Mouse (Mus musculus) stomach, postnatal 0 days (tissue): ENCODE data around the gene 4931406P16Rik. TPM values are rescaled to one million over a fixed set of nuclear protein-coding genes. Genes with fewer than 3 reads are reported as not detected.

Experiments used
- ATAC-seq: fragments of 200-750 bp; cut with Nextera tagmentation; 2 replicates; pipeline ENCODE4 v1.8.0; 2017; ENCODE audit not compliant: low FRiP score, low TSS enrichment
- DNase-seq: peaks from one replicate; pipeline ENCODE4 v3.0.0-alpha.2; 2016; ENCODE audit warnings: low spot score
- H3K27ac ChIP-seq: fragments of 300-500 bp; sonication (generic); replicated peaks from 2 replicates; pipeline ENCODE4 v1.5.1; 2014; ENCODE audit warnings: mild to moderate bottlenecking, control low read depth
- H3K27me3 ChIP-seq: fragments of 300-500 bp; sonication (generic); 2 replicates; pipeline ENCODE4 v1.6.1; 2014; ENCODE audit warnings: low read length; ENCODE audit not compliant: control insufficient read depth, insufficient read depth
- H3K36me3 ChIP-seq: fragments of 300-500 bp; sonication (generic); 2 replicates; pipeline ENCODE4 v1.6.1; 2014; ENCODE audit warnings: low read length, mixed read lengths; ENCODE audit not compliant: control insufficient read depth, insufficient read depth
- H3K4me1 ChIP-seq: fragments of 300-500 bp; sonication (generic); replicated peaks from 2 replicates; pipeline ENCODE4 v1.6.1; 2014; ENCODE audit warnings: antibody characterized with exemption; ENCODE audit not compliant: control insufficient read depth, insufficient read depth
- H3K4me2 ChIP-seq: fragments of 300-500 bp; sonication (generic); replicated peaks from 2 replicates; pipeline ENCODE4 v1.6.1; 2014; ENCODE audit warnings: low read depth, mild to moderate bottlenecking, control low read depth, moderate library complexity
- H3K4me3 ChIP-seq: fragments of 300-500 bp; sonication (generic); 2 replicates; pipeline ENCODE4 v1.5.1; 2014; ENCODE audit warnings: low read depth, low read length, control low read depth
- H3K9ac ChIP-seq: fragments of 300-500 bp; sonication (generic); 2 replicates; pipeline ENCODE4 v1.6.1; 2014; ENCODE audit warnings: mild to moderate bottlenecking, low read length, control low read depth, mixed read lengths
- H3K9me3 ChIP-seq: fragments of 300-500 bp; sonication (generic); 2 replicates; pipeline ENCODE4 v1.6.1; 2016; ENCODE audit warnings: low read length; ENCODE audit not compliant: control insufficient read depth
- CTCF ChIP-seq: IDR thresholded peaks from 2 replicates; pipeline ENCODE4 v1.5.1; 2016; ENCODE audit warnings: antibody characterized with exemption, low read depth, mild to moderate bottlenecking, moderate library complexity
- EP300 ChIP-seq: optimal IDR thresholded peaks from 2 replicates; pipeline ENCODE3; 2016; ENCODE audit warnings: antibody characterized with exemption
- WGBS: fragments of 180-500 bp; shearing (Covaris S2); extraction: QIAGEN DNeasy Blood & Tissue Kit; methylation state at CpG from one replicate; pipeline ENCODE4 v1.1.7; 2014; 5-methylcytosine and 5-hydroxymethylcytosine counted together
- polyA plus RNA-seq: library from polyadenylated mRNA; unstranded; fragments of >200 nt; fragmentation: Nextera tagmentation; extraction: Ambion mirVana; gene quantifications from 2 replicates; pipeline ENCODE4 v1.2.1, GENCODE M21; 2015

Gene 4931406P16Rik
- polyA plus RNA-seq, 1 experiment from 2014 or later: 16.1 TPM

DNA sequence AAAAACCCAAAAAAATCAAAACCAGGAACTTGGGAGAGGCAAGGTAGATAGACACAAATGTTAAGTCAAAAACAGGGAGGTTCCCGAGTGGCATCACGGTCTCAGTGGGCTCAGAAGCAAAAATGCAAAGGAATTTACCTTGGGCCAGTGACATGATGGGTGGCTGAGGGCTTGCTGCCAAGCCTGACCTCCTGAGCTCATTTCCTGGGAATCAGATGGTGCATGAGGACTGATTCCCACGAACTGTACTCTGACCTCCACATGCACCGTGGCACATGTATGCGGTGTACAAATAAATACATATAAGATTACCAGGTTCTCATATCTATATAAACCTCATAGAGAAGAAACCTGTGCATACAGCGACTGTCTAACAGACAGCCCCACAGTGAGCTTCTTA is 89.0 kb downstream of the 4931406P16Rik start:
- TF ChIP-seq CTCF (no peak), EP300 (no peak)
- H3K27ac ChIP-seq: no peak overlapping the region
- H3K9me3 ChIP-seq: no peaks in the 10 kb centered on the region
- H3K36me3 ChIP-seq: peaks cover 25% of the 10 kb centered on the region
- no peak overlapping the region for H3K4me2 ChIP-seq
- H3K4me3 ChIP-seq: no peak overlapping the region
- no peaks in the 10 kb centered on the region for H3K27me3 ChIP-seq
- 89% methylated on average over 6 of the region's 6 CpGs for WGBS
- DNase-seq (no peak), ATAC-seq (no peak)
- 0 out of 2 replicates have a peak, but pooled peaks cover 3% of the 10 kb centered on the region for H3K4me1 ChIP-seq
- no peak overlapping the region for H3K9ac ChIP-seq

GRCm38 (mm10) chr7:34222340-34222739 is 91.0 kb downstream of the 4931406P16Rik start:
- Histone ChIP-seq H3K4me3 (no peak overlapping the region), H3K9ac (no peak overlapping the region), H3K4me2 (no peak overlapping the region), H3K27me3 (no peaks in the 10 kb centered on the region), H3K27ac (no peak overlapping the region), H3K4me1 (no peaks in the 10 kb centered on the region), H3K36me3 (peaks cover 24% of the 10 kb centered on the region), H3K9me3 (no peaks in the 10 kb centered on the region)
- DNase-seq: no peak
- WGBS: 94% methylated on average over 10 of the region's 10 CpGs
- TF ChIP-seq EP300 (no peak), CTCF (peak; percentile 34; the same call in 1 of the 2 replicates)
- ATAC-seq: no peak

- ATAC-seq (no peak), DNase-seq (no peak)
- Histone ChIP-seq H3K27ac (no peak overlapping the region), H3K4me2 (no peak overlapping the region), H3K27me3 (no peaks in the 10 kb centered on the region), H3K9me3 (no peaks in the 10 kb centered on the region), H3K4me1 (no peaks in the 10 kb centered on the region), H3K4me3 (no peak overlapping the region), H3K9ac (no peak overlapping the region), H3K36me3 (peaks cover 24% of the 10 kb centered on the region)
- TF ChIP-seq EP300: no peak
- no peak for TF ChIP-seq CTCF
- 89% methylated on average over 9 of the region's 9 CpGs for WGBS
Measured at GRCm38 (mm10) chr7:34221594-34222250, 91.6 kb downstream of the 4931406P16Rik start.

DNA sequence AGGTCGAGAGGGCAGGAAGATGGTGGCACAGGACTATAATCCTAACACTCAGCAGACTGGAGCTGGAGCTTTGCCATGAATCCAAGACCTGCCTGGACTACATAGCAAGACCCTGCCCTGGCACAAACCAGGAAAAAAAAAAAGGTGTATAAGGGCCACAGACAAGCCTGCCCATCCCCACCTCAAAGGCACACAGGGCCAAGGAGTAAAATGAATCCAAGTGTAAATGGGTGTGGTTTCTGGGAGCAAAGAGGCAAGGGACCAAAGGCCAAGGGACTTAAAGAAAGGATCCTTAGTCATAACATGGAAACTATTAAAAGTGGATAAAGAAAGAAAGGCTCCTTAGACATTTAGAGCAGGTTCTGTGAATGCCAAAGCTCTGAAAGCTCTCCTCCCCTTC is 94.9 kb downstream of the 4931406P16Rik start:
- DNase-seq (peak; percentile 37), ATAC-seq (peak; percentile 67)
- peaks cover 33% of the 10 kb centered on the region for H3K36me3 ChIP-seq
- WGBS: 52% methylated on average over 1 of the region's 1 CpGs
- peak overlapping the region; percentile 70; the same call in 1 of the 2 replicates for H3K27ac ChIP-seq
- H3K9ac ChIP-seq: no peak overlapping the region
- H3K27me3 ChIP-seq: no peaks in the 10 kb centered on the region
- H3K4me3 ChIP-seq: no peak overlapping the region
- no peak overlapping the region for H3K4me2 ChIP-seq
- H3K4me1 ChIP-seq: no peaks in the 10 kb centered on the region
- TF ChIP-seq EP300: no peak
- TF ChIP-seq CTCF: no peak
- no peaks in the 10 kb centered on the region for H3K9me3 ChIP-seq

DNA sequence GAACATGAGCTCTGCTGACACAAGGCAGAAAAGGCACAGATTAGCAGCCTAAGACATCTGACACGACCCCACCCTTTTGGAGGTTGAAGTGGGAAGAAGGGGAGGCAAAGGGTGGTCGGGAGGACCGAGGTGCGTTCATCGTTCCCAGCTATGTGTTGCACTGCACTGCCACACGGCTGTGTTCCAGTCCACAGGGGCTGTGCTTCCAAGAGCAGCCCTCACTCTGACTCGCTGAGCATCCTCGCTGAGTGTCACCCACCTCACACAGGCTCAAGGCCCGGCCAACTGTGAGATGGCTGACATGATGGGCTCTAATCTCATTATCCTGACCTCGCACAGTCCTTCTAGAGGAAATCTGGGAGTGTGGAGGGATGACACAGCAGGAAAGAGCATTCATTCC is 96.9 kb downstream of the 4931406P16Rik start:
- H3K4me2 ChIP-seq: no peak overlapping the region
- no peak overlapping the region for H3K4me3 ChIP-seq
- H3K36me3 ChIP-seq: peaks cover 30% of the 10 kb centered on the region
- H3K9me3 ChIP-seq: no peaks in the 10 kb centered on the region
- DNase-seq: no peak
- H3K9ac ChIP-seq: no peak overlapping the region
- no peak for TF ChIP-seq EP300
- TF ChIP-seq CTCF: no peak
- no peaks in the 10 kb centered on the region for H3K4me1 ChIP-seq
- H3K27me3 ChIP-seq: no peaks in the 10 kb centered on the region
- ATAC-seq: no peak
- WGBS: 96% methylated on average over 10 of the region's 10 CpGs
- no peak overlapping the region for H3K27ac ChIP-seq

GRCm38 (mm10) chr7:34215481-34215880 is 97.9 kb downstream of the 4931406P16Rik start:
- Histone ChIP-seq H3K9me3 (no peaks in the 10 kb centered on the region), H3K4me2 (no peak overlapping the region), H3K4me3 (no peak overlapping the region), H3K36me3 (peaks cover 30% of the 10 kb centered on the region), H3K9ac (no peak overlapping the region), H3K27ac (no peak overlapping the region), H3K4me1 (no peaks in the 10 kb centered on the region), H3K27me3 (no peaks in the 10 kb centered on the region)
- DNase-seq (no peak), ATAC-seq (no peak)
- TF ChIP-seq CTCF: no peak
- TF ChIP-seq EP300: no peak
- 80% methylated on average over 9 of the region's 9 CpGs for WGBS
